Mouse (Mus musculus) MEL (cell line): ENCODE measurements around the gene Mgll.
A peak's percentile ranks its signal among the peaks of the same experiment; 100 is the strongest.

ENCODE experiments used
- CTCF ChIP-seq, 3 experiments: IDR thresholded peaks in 2 of 3; conservative IDR thresholded peaks in 1 of 3; 2 replicates each; pipeline ENCODE4 v1.5.1; 2011 to 2012; ENCODE audit warnings: low read length in 3 of 3, low read depth in 2 of 3, mild to moderate bottlenecking in 2 of 3, improper control_type of control experiment in 1 of 3, inconsistent platforms in 1 of 3, mixed read lengths in 1 of 3, moderate library complexity in 1 of 3; ENCODE audit not compliant: control insufficient read depth in 1 of 3, insufficient read depth in 1 of 3, poor library complexity in 1 of 3, severe bottlenecking in 1 of 3
- POLR2A ChIP-seq, 2 experiments: IDR thresholded peaks; 2 replicates each; pipeline ENCODE4 v1.6.1; 2011 to 2012; ENCODE audit warnings: low read length in 2 of 2, mild to moderate bottlenecking in 2 of 2, control low read depth in 1 of 2, improper control_type of control experiment in 1 of 2, low read depth in 1 of 2, moderate library complexity in 1 of 2; ENCODE audit not compliant: control insufficient read depth in 1 of 2, insufficient read depth in 1 of 2, poor library complexity in 1 of 2
- ZMIZ1 ChIP-seq: IDR thresholded peaks from 2 replicates; pipeline ENCODE4 v1.6.1; 2012; ENCODE audit warnings: low read depth, mild to moderate bottlenecking, inconsistent platforms, low read length, improper control_type of control experiment, moderate library complexity

- TF ChIP-seq POLR2A (IDR thresholded peaks at IDR 0.05; ENCODE audit: control insufficient read depth in 1 of 2, insufficient read depth in 1 of 2, low read depth in 1 of 2, low read length in 2 of 2, poor library complexity in 1 of 2) (no peak), CTCF (IDR thresholded peaks at IDR 0.05 in 2 of 3, conservative IDR thresholded peaks at IDR 0.05 in 1 of 3; ENCODE audit: control insufficient read depth in 1 of 3, insufficient read depth in 1 of 3, low read depth in 2 of 3, low read length in 3 of 3, poor library complexity in 1 of 3, severe bottlenecking in 1 of 3) (peak in 1 of 3 experiments; percentile 6; a peak in 1 of 6 replicates), ZMIZ1 (no peak)
Observed at GRCm38 (mm10) chr6:88850034-88850433, 125.8 kb downstream of the Mgll start.
